Mouse (Mus musculus) mouse trophoblast stem cell (cell line): ENCODE results near the gene Tmem125.
"Not testable (repeated sequence)": the region's sequence is repeated elsewhere in the genome, so short reads cannot be mapped to it uniquely, and the experiment has no call there.

Experiments used
- in situ Hi-C, 2 experiments: fragments of 300-500 bp; cut with MseI, MboI; formaldehyde crosslinking; loops; 2 replicates in 1 of 2; 3 replicates in 1 of 2; pipeline ENCODE4 v1.15.1; 2025

Tmem125 gene

DNA sequence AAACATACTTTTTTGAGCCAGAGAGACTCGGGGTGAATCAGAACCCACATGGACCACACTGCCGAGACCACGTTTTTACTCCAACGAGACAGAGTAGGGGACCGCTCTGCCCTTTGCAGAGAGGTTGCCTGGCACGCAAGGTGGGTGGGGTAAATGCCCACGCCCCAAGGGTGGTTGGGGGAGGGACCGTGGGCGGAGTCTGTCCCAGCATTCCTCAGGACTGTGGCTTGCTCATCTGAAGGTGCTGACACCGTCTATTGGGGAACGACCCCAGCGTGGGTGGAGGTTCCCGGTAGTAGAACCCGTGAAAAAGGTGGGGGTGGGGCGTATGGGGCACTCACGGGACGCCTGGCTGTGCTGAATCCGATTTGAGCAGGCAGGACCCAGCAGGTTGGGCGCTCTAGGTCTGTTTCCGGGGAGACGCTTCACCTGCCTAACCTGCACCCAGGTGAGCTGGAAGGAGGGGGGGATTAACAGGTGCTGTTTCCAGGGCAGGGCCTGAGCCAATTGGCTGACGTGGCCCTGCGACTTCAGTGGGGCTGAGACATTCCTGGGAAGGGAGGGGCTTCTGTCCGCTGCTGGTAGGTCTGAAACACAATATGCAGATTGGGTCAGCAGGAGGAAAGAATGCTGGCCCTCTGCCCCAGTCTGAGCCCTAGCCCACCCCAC is at the start of gene Tmem125:
Tmem125 (minus strand) TSS at position 453 of the 669 bp plus-strand sequence.
- in situ Hi-C loops = no loop called here

GRCm38 (mm10) chr4:118589733-118590130 is 45.9 kb upstream of the Tmem125 start:
- in situ Hi-C loops = no loop called here

DNA sequence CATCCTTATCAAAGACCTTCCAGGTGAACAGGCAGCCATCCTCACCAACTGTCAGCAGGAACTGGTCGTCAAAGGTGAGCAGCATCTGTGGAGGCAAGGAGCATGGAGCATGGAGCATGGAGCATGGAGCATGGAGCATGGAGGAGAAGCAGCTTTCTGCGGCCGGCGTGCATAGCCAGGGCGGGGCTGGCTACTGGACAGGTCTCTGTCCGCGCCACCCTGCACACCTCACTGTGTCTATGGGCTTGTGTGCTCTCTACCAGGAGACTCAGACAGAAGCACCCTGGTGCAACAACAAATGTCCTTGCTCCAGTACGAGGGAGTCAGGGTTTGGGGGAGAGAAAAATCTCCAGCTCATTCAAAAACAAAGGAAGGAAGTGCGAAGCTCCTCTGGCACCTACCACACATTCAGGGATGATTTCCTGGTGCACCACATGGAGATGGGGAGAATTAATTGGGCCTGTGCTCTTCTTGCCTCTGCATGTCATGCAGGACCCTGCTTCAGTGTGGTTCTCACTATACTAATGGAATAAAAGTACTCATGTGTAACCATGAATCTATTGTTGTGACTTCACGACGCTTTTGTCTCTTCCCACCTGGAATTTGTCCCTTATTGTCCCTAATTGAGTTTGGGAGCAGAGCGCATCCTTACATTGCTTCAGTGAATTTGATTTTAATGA is 45.3 kb upstream of the Tmem125 start:
- in situ Hi-C loops = no loop called here

DNA sequence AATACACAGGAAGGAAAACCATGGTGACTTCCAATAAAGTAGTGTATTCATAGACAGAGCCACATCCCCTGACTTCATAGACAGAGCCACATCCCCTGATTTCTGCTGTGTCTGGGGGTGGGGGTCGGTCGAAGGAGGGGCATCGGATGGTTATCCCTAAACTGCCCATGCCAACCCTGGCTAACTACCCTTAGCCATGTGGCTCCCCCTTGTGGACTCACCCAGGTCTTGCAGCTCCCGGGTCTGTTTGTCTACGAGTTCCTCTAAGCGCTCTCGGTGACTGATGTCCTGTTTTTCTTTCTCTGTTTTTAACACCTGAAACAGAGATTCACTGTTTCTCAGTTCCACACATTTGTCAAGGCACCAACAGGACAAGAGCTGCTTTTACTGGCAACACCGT is 38.8 kb upstream of the Tmem125 start:
- in situ Hi-C loops = no loop called here

DNA sequence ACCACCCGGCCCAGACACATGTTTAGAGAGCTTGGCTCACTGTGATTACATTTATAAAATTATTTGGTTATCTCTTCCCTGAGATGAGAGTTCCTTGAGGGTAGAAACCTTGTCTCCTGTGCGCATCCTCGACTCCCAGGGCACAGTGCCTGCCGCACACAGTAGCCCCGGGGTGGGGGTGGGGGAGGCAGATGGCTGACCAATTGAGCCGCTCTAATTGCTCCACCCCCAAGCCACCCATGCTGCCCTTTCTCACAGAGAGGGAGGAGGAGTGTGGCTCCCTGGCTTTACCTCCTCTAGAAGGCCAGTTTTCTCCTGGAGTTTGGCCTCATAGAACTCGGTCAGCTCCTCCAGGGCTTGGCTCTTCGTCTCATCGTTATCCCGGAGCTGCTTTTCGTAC is 37.7 kb upstream of the Tmem125 start:
- in situ Hi-C loops = no loop called here

GRCm38 (mm10) chr4:118579313-118579712 is 35.5 kb upstream of the Tmem125 start:
- in situ Hi-C loops = no loop called here

- in situ Hi-C loops = no loop called here
Observed at GRCm38 (mm10) chr4:118576097-118576496, 32.3 kb upstream of the Tmem125 start.

- in situ Hi-C loops = no loop called here
Observed at GRCm38 (mm10) chr4:118571441-118571840, 27.6 kb upstream of the Tmem125 start.

- in situ Hi-C loops = loop anchor here (5.0 to 10.0 kb wide), 2 partner anchors 125 to 127 kb away; no protein-coding TSS in a partner anchor
Observed at GRCm38 (mm10) chr4:118569320-118569719, 25.5 kb upstream of the Tmem125 start.

GRCm38 (mm10) chr4:118568709-118569108 is 24.9 kb upstream of the Tmem125 start:
- in situ Hi-C loops = loop anchor here (5.0 to 10.0 kb wide), 2 partner anchors 124 to 126 kb away; no protein-coding TSS in a partner anchor

DNA sequence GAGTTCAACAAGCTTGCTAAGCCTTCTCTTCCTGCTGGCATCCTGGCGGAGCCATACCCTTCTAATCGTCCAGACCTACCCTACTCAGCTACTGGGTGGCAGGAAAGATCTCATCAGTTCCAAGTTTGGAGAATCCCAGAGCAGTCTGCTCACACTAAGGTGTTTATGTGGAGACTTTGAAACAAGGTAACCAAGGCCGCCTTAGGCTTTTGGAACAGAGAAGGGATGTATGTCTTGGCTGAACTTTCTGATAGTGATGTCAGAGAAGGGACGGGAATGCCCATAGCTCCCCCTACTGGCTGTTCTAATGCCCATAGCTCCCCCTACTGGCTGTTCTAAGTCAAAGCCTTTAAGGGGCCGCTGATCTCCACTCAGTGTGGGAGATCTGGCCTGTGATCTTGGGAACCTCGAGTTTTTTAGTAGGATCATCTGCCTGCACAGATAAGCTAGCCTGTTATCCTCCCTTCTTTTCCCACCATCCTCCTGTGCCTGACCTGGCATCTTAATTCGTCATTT is 22.4 kb upstream of the Tmem125 start:
- in situ Hi-C loops = loop anchor here (5.0 to 10.0 kb wide), 2 partner anchors 121 to 124 kb away; no protein-coding TSS in a partner anchor

DNA sequence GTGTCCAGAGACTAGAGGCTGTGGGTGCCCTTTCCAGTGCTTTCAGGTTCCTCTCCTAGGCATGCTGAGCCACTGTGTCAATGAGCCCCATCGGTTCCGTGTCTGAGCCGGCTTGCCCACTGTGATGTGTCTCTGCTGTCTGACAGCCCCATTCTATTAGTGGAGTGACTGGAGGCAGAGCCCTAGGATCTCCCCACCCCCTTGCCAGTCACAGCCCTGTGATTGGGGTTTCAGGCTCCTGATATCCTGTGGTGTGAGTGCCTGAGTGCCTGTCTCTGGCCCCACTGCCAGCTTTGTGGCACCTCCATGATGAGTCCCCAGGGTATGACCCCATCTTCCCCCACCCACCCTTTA is 21.1 kb upstream of the Tmem125 start:
- in situ Hi-C loops = loop anchor here (5.0 to 10.0 kb wide), 2 partner anchors 120 to 123 kb away; no protein-coding TSS in a partner anchor

DNA sequence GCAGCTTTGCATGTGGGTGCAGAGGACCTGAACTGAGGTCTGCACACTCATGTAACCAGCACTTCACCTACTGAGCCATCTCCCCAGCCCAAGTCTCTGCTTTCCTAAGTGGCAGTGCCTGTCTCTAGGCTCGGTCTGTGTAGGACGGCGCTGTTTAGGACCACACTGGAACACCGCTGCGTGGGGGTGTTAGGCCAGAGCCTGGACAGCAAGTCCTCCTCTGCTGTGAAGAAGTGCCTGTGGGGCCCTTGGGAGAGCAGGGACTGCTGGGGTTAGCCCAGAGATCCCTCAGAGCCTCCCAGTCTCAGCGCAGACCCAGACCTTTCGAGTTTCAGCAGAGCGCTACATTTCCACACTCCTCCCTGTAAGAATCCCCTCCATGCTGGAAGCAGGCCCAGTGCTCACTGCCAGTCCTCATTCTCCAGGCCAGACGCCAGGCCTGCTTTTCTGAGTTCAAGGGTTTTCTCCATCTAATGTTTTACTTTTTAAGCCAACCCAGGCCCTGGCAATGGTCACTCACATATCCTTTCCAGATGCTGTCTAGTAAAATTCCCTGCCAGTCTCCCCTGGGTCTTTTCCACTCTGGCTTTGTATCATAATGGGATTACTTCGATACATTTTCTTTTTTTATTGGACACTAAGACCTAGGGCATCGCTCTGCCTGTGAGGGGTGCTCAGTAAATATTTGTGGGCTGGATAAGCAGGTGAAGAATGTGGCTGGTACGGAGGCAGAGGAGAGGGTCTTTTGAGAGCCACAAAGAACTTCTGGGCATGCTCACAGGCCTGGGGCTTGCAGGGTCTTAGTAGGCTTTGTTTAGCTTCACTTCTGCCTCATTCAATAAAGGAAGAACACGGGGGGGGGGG is 20.4 kb upstream of the Tmem125 start:
- in situ Hi-C loops = loop anchor here in 1 of 2 experiments (10.0 kb wide), 1 partner anchor 119 kb away; no protein-coding TSS in a partner anchor

- in situ Hi-C loops = no loop called here
Observed at GRCm38 (mm10) chr4:118553039-118553649, 9.3 kb upstream of the Tmem125 start.

- in situ Hi-C loops = not testable (repeated sequence)
Observed at GRCm38 (mm10) chr4:118548130-118548480, 4.3 kb upstream of the Tmem125 start.

GRCm38 (mm10) chr4:118547424-118548129 is 3.7 kb upstream of the Tmem125 start:
- in situ Hi-C loops = not testable (repeated sequence)

GRCm38 (mm10) chr4:118544441-118545127 is 740 bp upstream of the Tmem125 start:
- in situ Hi-C loops = no loop called here

DNA sequence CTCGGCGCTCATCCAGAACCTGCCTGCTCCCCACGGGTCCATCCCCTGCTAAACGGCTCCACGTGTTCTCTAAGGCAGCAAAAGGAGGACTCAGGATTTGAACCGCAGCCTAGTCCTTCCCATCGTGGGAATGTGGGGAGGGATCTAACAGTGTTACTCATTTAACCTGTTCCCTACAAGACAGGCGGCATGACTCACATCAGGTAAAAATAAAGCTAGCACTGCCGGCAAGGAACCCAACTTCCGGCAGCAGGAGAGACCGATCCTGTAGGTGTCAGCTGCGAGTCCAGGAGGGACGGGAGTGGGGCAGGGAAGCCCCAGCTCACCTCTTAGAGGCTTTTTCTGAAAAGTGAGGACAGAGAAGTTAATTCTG is 700 bp downstream of the Tmem125 start:
- in situ Hi-C loops = no loop called here

- in situ Hi-C loops = no loop called here
Observed at GRCm38 (mm10) chr4:118542510-118543157, 1.2 kb downstream of the Tmem125 start.

GRCm38 (mm10) chr4:118539904-118540303 is 3.9 kb downstream of the Tmem125 start:
- in situ Hi-C loops = no loop called here
